Mouse (Mus musculus) neutrophil, adult 83 days (primary cell): ENCODE results near the gene Tbkbp1. TPM values are rescaled to one million over a fixed set of nuclear protein-coding genes. Genes with fewer than 3 reads are reported as not detected.

ENCODE experiments used
- total RNA-seq, 2 experiments: library from RNA; stranded (reverse); gene quantifications; one replicate each; pipeline ENCODE4 v1.2.4; 2023

Gene Tbkbp1
- 10 to 100 TPM; 42.9 to 43.5 TPM for total RNA-seq

GRCm38 (mm10) chr11:97151343-97151801, at the start of gene Tbkbp1:
Gene Tbkbp1 (minus strand): TSS chr11:97151495.

GRCm38 (mm10) chr11:97187764-97188642, 36.7 kb upstream of the Tbkbp1 start, which contains the start of gene Kpnb1:
Gene Kpnb1 (minus strand): TSS chr11:97187881.

GRCm38 (mm10) chr11:97114671-97115601, 36.4 kb downstream of the Tbkbp1 start, which contains the start of gene Tbx21:
Gene Tbx21 (minus strand): TSS chr11:97115331.

Other genes with a start within 250 kb of the Tbkbp1 start
- gene Cdk5rap3, start 235.0 kb downstream of the Tbkbp1 start, total RNA-seq: 10 to 100 TPM; 40.4 to 40.6 TPM
- gene Prr15l, start 223.4 kb downstream of the Tbkbp1 start, total RNA-seq: under 1 TPM in 1 of 2 experiments, not detected in 1; 0.22 TPM
- 10 to 100 TPM; 13.3 to 14.2 TPM for gene Pnpo, start 207.5 kb downstream of the Tbkbp1 start, total RNA-seq
- 10 to 100 TPM; 34.4 to 34.8 TPM for gene Sp2, start 168.5 kb downstream of the Tbkbp1 start, total RNA-seq
- under 1 TPM in 1 of 2 experiments, not detected in 1; 0.13 TPM for gene Sp6, start 138.1 kb downstream of the Tbkbp1 start, total RNA-seq
- 1 to 10 TPM; 2.3 to 2.5 TPM for gene Scrn2, start 121.6 kb downstream of the Tbkbp1 start, total RNA-seq
- gene Lrrc46, start 110.1 kb downstream of the Tbkbp1 start, total RNA-seq: under 1 TPM; 0.68 to 0.90 TPM
- 10 to 100 TPM; 42.0 to 46.7 TPM for gene Mrpl10, start 109.9 kb downstream of the Tbkbp1 start, total RNA-seq
- gene Osbpl7, start 100.9 kb downstream of the Tbkbp1 start, total RNA-seq: 10 to 100 TPM; 21.7 to 24.6 TPM
- gene Tbx21, start 36.2 kb downstream of the Tbkbp1 start, total RNA-seq: not detected
- 10 to 100 TPM; 95.6 to 95.7 TPM for gene Kpnb1, start 36.4 kb upstream of the Tbkbp1 start, total RNA-seq
- 100 to 1,000 TPM; 126 to 162 TPM for gene Npepps, start 129.1 kb upstream of the Tbkbp1 start, total RNA-seq
- gene Mrpl45, start 164.2 kb upstream of the Tbkbp1 start, total RNA-seq: 10 to 100 TPM; 12.0 to 13.7 TPM
- not detected for gene Gpr179, start 200.6 kb upstream of the Tbkbp1 start, total RNA-seq
- 1 to 10 TPM; 7.1 to 8.2 TPM for gene Socs7, start 211.1 kb upstream of the Tbkbp1 start, total RNA-seq